Mouse (Mus musculus): ENCODE data around the gene Cfap36. TPM values are rescaled to one million over a fixed set of nuclear protein-coding genes. Genes with fewer than 3 reads are reported as not detected.
A peak's percentile ranks its signal among the peaks of the same experiment; 100 is the strongest.

Gene Cfap36
- total RNA-seq (2012; rRNA removed) (26.5 and 27.8 TPM in 2 replicates), total RNA-seq (2014; rRNA removed) (37.6 and 38.2 TPM in 2 replicates), polyA plus RNA-seq (2012; ENCODE audit: insufficient read length, low read depth) (38.7 and 49.5 TPM in 2 replicates)

GRCm38 (mm10) chr11:29246883-29247650 is at the start of gene Cfap36:
TSS of gene Cfap36 (minus strand) at chr11:29247409.
- no peaks in the 10 kb centered on the region for H3K9me3 ChIP-seq (replicated peaks; ENCODE audit: low read length)
- peaks cover 5% of the 10 kb centered on the region; the same call in 1 of the 2 replicates for H3K79me2 ChIP-seq (replicated peaks; ENCODE audit: control insufficient read depth, extremely low read depth, insufficient read depth, poor library complexity, severe bottlenecking)
- TF ChIP-seq HCFC1 (IDR thresholded peaks at IDR 0.05; ENCODE audit: low read depth, low read length) = peak; percentile 73
- no peak for TF ChIP-seq EP300 (IDR thresholded peaks at IDR 0.05; ENCODE audit: low read length)
- no peak for TF ChIP-seq PAX5 (IDR thresholded peaks at IDR 0.05; ENCODE audit: low read length)
- peak; percentile 37; the same call in 1 of the 2 replicates for TF ChIP-seq IRF4 (IDR thresholded peaks at IDR 0.05; ENCODE audit: low read depth, low read length)
- no peak for TF ChIP-seq MEF2A (IDR thresholded peaks at IDR 0.05; ENCODE audit: borderline replicate concordance, low read depth, low read length)
- TF ChIP-seq CHD1 (IDR thresholded peaks at IDR 0.05; ENCODE audit: low read depth, low read length) = no peak
- peak; percentile 91 for TF ChIP-seq CHD2 (IDR thresholded peaks at IDR 0.05; ENCODE audit: low read length)
- peak; percentile 67 for TF ChIP-seq NRF1 (IDR thresholded peaks at IDR 0.05; ENCODE audit: low read depth, low read length)
- no peak for TF ChIP-seq MAFK (IDR thresholded peaks at IDR 0.05; ENCODE audit: insufficient replicate concordance, low read length)
- TF ChIP-seq ZNF384 (IDR thresholded peaks at IDR 0.05; ENCODE audit: low read depth, low read length) = no peak
- peak; percentile 8; the same call in 1 of the 2 replicates for TF ChIP-seq NELFE (IDR thresholded peaks at IDR 0.05; ENCODE audit: low read depth, low read length)
- TF ChIP-seq UBTF (IDR thresholded peaks at IDR 0.05; ENCODE audit: low read depth, low read length) = no peak
- TF ChIP-seq ZKSCAN1 (IDR thresholded peaks at IDR 0.05; ENCODE audit: borderline replicate concordance, low read depth, low read length) = no peak
- TF ChIP-seq GABPA (IDR thresholded peaks at IDR 0.05; ENCODE audit: insufficient replicate concordance, low read depth, low read length) = no peak
- no peak for TF ChIP-seq KAT2A (IDR thresholded peaks at IDR 0.05; ENCODE audit: insufficient replicate concordance, low read length)
- TF ChIP-seq ELF1 (IDR thresholded peaks at IDR 0.05; ENCODE audit: low read depth, low read length) = peak; percentile 99
- no peak for TF ChIP-seq BHLHE40 (IDR thresholded peaks at IDR 0.05; ENCODE audit: low read depth, low read length)
- TF ChIP-seq SIN3A (IDR thresholded peaks at IDR 0.05; ENCODE audit: low read length) = peak; percentile 74; the same call in 1 of the 2 replicates
- TF ChIP-seq CTCF (conservative IDR thresholded peaks at IDR 0.05 in 1 of 2, IDR thresholded peaks at IDR 0.05 in 1 of 2; ENCODE audit: low read depth in 2 of 2, low read length in 2 of 2) = no peak
- TF ChIP-seq POLR2AphosphoS2 (IDR thresholded peaks at IDR 0.05; ENCODE audit: low read depth, low read length) = no peak
- TF ChIP-seq RCOR1 (conservative IDR thresholded peaks at IDR 0.05; ENCODE audit: low read depth, low read length) = no peak
- no peak for TF ChIP-seq RAD21 (IDR thresholded peaks at IDR 0.05; ENCODE audit: low read depth, low read length)
- no peak for TF ChIP-seq USF1 (IDR thresholded peaks at IDR 0.05; ENCODE audit: low read depth, low read length)
- TF ChIP-seq SMC3 (IDR thresholded peaks at IDR 0.05; ENCODE audit: low read depth, low read length) = no peak
- no peak for TF ChIP-seq ETS1 (conservative IDR thresholded peaks at IDR 0.05; ENCODE audit: low read depth, low read length)
- no peak for TF ChIP-seq USF2 (conservative IDR thresholded peaks at IDR 0.05; ENCODE audit: low read depth, low read length)
- no peak for TF ChIP-seq ZMIZ1 (IDR thresholded peaks at IDR 0.05; ENCODE audit: low read depth, low read length)
- TF ChIP-seq TBP (conservative IDR thresholded peaks at IDR 0.05; ENCODE audit: low read depth, low read length) = peak; percentile 81; the same call in 1 of the 2 replicates
- TF ChIP-seq POLR2A (IDR thresholded peaks at IDR 0.05; ENCODE audit: low read depth, low read length) = peak; percentile 72
- no peak for TF ChIP-seq JUN (IDR thresholded peaks at IDR 0.05; ENCODE audit: insufficient read depth, low read depth, low read length)
- no peak for TF ChIP-seq TCF12 (IDR thresholded peaks at IDR 0.05; ENCODE audit: low read depth, low read length)
- peak; percentile 98 for TF ChIP-seq MXI1 (IDR thresholded peaks at IDR 0.05; ENCODE audit: low read depth, low read length)
- no peak for TF ChIP-seq JUND (conservative IDR thresholded peaks at IDR 0.05; ENCODE audit: low read depth, low read length)
- peak; percentile 96 for TF ChIP-seq MAZ (IDR thresholded peaks at IDR 0.05; ENCODE audit: low read depth, low read length)
- 0 out of 2 replicates have a peak, but pooled peaks have one; percentile 17 for TF ChIP-seq MAX (IDR thresholded peaks at IDR 0.05; ENCODE audit: low read length)
- no peak for TF ChIP-seq E2F4 (IDR thresholded peaks at IDR 0.05; ENCODE audit: insufficient replicate concordance, low read depth, low read length)
- TF ChIP-seq ZC3H11A (IDR thresholded peaks at IDR 0.05; ENCODE audit: low read depth, low read length) = no peak
- TF ChIP-seq MYC (IDR thresholded peaks at IDR 0.05; ENCODE audit: low read depth, low read length) = no peak
- peaks cover 2 to 19% of the 10 kb centered on the region in 2 experiments; a peak in 3 of 4 replicates for H3K4me1 ChIP-seq (ENCODE audit: control insufficient read depth in 1 of 2, insufficient read depth in 2 of 2)
- no peaks in the 10 kb centered on the region for H3K27me3 ChIP-seq (replicated peaks)
- peak; percentile 99 for DNase-seq (ENCODE audit: extremely low read depth)
- in situ Hi-C loops (cut with MboI; ENCODE audit: low pct_ligation_motif_present, low pct_unique_long_range_greater_than_20kb, low sequenced_read_pairs) (no loop called here), dilution Hi-C loops (cut with MboI; ENCODE audit: extremely low pct_ligation_motif_present, extremely low pct_unique_long_range_greater_than_20kb, low sequenced_read_pairs) (no loop called here)
- H3K9ac ChIP-seq (ENCODE audit: insufficient read depth, low read depth) = peak within 1 kb of the TSS; percentile 56
- H3K4me3 ChIP-seq (replicated peaks in 1 of 3; ENCODE audit: low read depth in 2 of 3, low read length in 2 of 3, poor library complexity in 1 of 3) = peak within 1 kb of the TSS; percentile 70 to 79 (median 74)
- peaks cover 8 to 23% of the 10 kb centered on the region in 2 experiments for H3K36me3 ChIP-seq (replicated peaks in 1 of 2; ENCODE audit: control insufficient read depth in 1 of 2, insufficient read depth in 1 of 2, low read length in 1 of 2)
- no peak within 1 kb of the TSS for H3K27ac ChIP-seq (ENCODE audit: insufficient read depth, low read depth)
- H3K4me2 ChIP-seq (ENCODE audit: insufficient read depth, low read depth, poor library complexity, severe bottlenecking) = peak within 1 kb of the TSS; percentile 71

Measured in CH12.LX (cell line).